Mouse (Mus musculus) spleen, adult 12 weeks (tissue): ENCODE data around the gene Nfia.

Experiments used
- DNase-seq: peaks from one replicate; pipeline ENCODE4 v3.0.0; 2022; ENCODE audit warnings: low spot score

The Nfia gene

GRCm38 (mm10) chr4:98104161-98104560 is 331.6 kb downstream of the Nfia start:
- no peak for DNase-seq

- DNase-seq = no peak
These were observed 332.6 kb downstream of the Nfia start for GRCm38 (mm10) chr4:98104911-98105702.

- no peak for DNase-seq
These were observed 333.4 kb downstream of the Nfia start for GRCm38 (mm10) chr4:98105971-98106370.

- no peak for DNase-seq
These were observed 334.0 kb downstream of the Nfia start for GRCm38 (mm10) chr4:98106445-98107092.

GRCm38 (mm10) chr4:98107093-98107453 is 334.5 kb downstream of the Nfia start:
- no peak for DNase-seq

- DNase-seq = no peak
These were observed 335.6 kb downstream of the Nfia start for GRCm38 (mm10) chr4:98107936-98108675.

GRCm38 (mm10) chr4:98108676-98109016 is 336.1 kb downstream of the Nfia start:
- no peak for DNase-seq

GRCm38 (mm10) chr4:98109064-98109463 is 336.5 kb downstream of the Nfia start:
- no peak for DNase-seq

- DNase-seq = no peak
These were observed 337.4 kb downstream of the Nfia start for GRCm38 (mm10) chr4:98109911-98110310.

GRCm38 (mm10) chr4:98113289-98114024 is 340.9 kb downstream of the Nfia start:
- no peak for DNase-seq

GRCm38 (mm10) chr4:98114966-98115365 is 342.4 kb downstream of the Nfia start:
- no peak for DNase-seq

- no peak for DNase-seq
These were observed 342.9 kb downstream of the Nfia start for GRCm38 (mm10) chr4:98115401-98115800.

GRCm38 (mm10) chr4:98116046-98116445 is 343.5 kb downstream of the Nfia start:
- DNase-seq = no peak

GRCm38 (mm10) chr4:98118126-98118525 is 345.6 kb downstream of the Nfia start:
- no peak for DNase-seq

GRCm38 (mm10) chr4:98118761-98119675 is 346.5 kb downstream of the Nfia start:
- no peak for DNase-seq

- no peak for DNase-seq
These were observed 347.5 kb downstream of the Nfia start for GRCm38 (mm10) chr4:98119949-98120531.

GRCm38 (mm10) chr4:98120706-98121340 is 348.3 kb downstream of the Nfia start:
- DNase-seq = no peak

GRCm38 (mm10) chr4:98126003-98126677 is 353.6 kb downstream of the Nfia start:
- no peak for DNase-seq

GRCm38 (mm10) chr4:98130798-98131197 is 358.3 kb downstream of the Nfia start:
- DNase-seq = no peak

- no peak for DNase-seq
These were observed 361.5 kb downstream of the Nfia start for GRCm38 (mm10) chr4:98134027-98134426.
